Mouse (Mus musculus): ENCODE results near the gene Ttll13. TPM values are rescaled to one million over a fixed set of nuclear protein-coding genes. Genes with fewer than 3 reads are reported as not detected.

Ttll13 gene
- polyA plus RNA-seq, 1 experiment from 2014 or later: 0.52 TPM

DNA sequence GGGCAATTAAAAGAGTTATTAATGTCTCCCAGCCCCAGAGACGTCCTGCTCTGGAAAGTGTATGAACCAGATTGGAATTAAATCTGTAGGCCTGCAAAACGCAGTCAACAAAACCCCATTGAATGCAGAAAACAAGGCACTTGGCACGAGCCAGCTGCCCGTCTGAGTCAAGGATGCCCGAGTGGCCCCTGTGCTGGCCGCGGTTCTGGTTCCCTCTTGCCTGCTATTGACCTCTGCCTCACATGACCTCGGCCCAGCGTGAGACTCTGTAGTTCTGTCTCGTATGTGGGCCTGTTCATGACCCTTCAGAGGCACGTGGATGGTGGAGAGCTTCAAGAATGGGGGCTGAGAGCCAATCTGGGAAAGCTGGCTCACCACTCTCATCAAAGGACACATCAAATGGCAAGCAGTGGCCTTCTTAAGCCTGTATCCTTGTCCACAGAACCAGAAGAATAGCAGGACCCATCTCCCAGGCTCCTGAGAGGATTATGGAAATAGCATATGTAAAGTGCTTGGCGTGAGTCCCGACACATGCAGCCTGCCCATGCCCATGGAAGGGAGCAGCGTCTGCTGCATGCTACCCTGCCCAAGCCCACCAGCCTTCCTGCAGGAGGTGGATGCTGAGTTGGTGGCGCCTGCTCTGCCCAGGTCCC, 44.2 kb upstream of the Ttll13 start:
- 88% methylated on average over 15 of the region's 15 CpGs for WGBS
- peaks cover 9% of the 10 kb centered on the region; the same call in 1 of the 2 replicates for H3K36me3 ChIP-seq (ENCODE audit: control insufficient read depth, insufficient read depth, low read length)
- no peaks in the 10 kb centered on the region for H3K27me3 ChIP-seq (replicated peaks; ENCODE audit: control insufficient read depth, insufficient read depth, low read length)
- no peak overlapping the region for H3K27ac ChIP-seq (ENCODE audit: low read depth, low read length)
- DNase-seq (ENCODE audit: low spot score) (no peak), ATAC-seq (replicated peaks; ENCODE audit: low FRiP score) (no peak)
- no peak overlapping the region for H3K9ac ChIP-seq (ENCODE audit: low read depth, low read length)
- no peak overlapping the region for H3K4me3 ChIP-seq (ENCODE audit: low read depth, low read length)
- H3K4me1 ChIP-seq (replicated peaks; ENCODE audit: control insufficient read depth, insufficient read depth, low read length): peaks cover 80% of the 10 kb centered on the region
- H3K9me3 ChIP-seq (ENCODE audit: control insufficient read depth, low read length): no peaks in the 10 kb centered on the region
- peak overlapping the region; percentile 57; the same call in 1 of the 2 replicates for H3K4me2 ChIP-seq

- Histone ChIP-seq H3K27ac (ENCODE audit: low read depth, low read length) (peak overlapping the region; percentile 70), H3K9ac (ENCODE audit: low read depth, low read length) (peak overlapping the region; percentile 41), H3K27me3 (replicated peaks; ENCODE audit: control insufficient read depth, insufficient read depth, low read length) (no peaks in the 10 kb centered on the region), H3K4me2 (peak overlapping the region; percentile 57), H3K36me3 (ENCODE audit: control insufficient read depth, insufficient read depth, low read length) (peaks cover 9% of the 10 kb centered on the region; the same call in 1 of the 2 replicates), H3K4me1 (replicated peaks; ENCODE audit: control insufficient read depth, insufficient read depth, low read length) (peaks cover 82% of the 10 kb centered on the region), H3K4me3 (ENCODE audit: low read depth, low read length) (0 out of 2 replicates have a peak overlapping the region, but pooled peaks have one; percentile 19), H3K9me3 (ENCODE audit: control insufficient read depth, low read length) (no peaks in the 10 kb centered on the region)
- WGBS: 58% methylated on average over 5 of the region's 5 CpGs
- ATAC-seq (replicated peaks; ENCODE audit: low FRiP score): no peak
- DNase-seq (ENCODE audit: low spot score): no peak
Measured at GRCm38 (mm10) chr7:80202961-80203360, 43.2 kb upstream of the Ttll13 start.

- Histone ChIP-seq H3K4me3 (ENCODE audit: low read depth, low read length) (peak overlapping the region; percentile 17; the same call in 1 of the 2 replicates), H3K9ac (ENCODE audit: low read depth, low read length) (peak overlapping the region; percentile 41; the same call in 1 of the 2 replicates), H3K27ac (ENCODE audit: low read depth, low read length) (peak overlapping the region; percentile 70), H3K27me3 (replicated peaks; ENCODE audit: control insufficient read depth, insufficient read depth, low read length) (no peaks in the 10 kb centered on the region), H3K36me3 (ENCODE audit: control insufficient read depth, insufficient read depth, low read length) (peaks cover 9% of the 10 kb centered on the region; the same call in 1 of the 2 replicates), H3K4me2 (peak overlapping the region; percentile 57), H3K4me1 (replicated peaks; ENCODE audit: control insufficient read depth, insufficient read depth, low read length) (peaks cover 88% of the 10 kb centered on the region), H3K9me3 (ENCODE audit: control insufficient read depth, low read length) (no peaks in the 10 kb centered on the region)
- 39% methylated on average over 12 of the region's 12 CpGs for WGBS
- ATAC-seq (replicated peaks; ENCODE audit: low FRiP score) (0 out of 2 replicates have a peak, but pooled peaks have one; percentile 10), DNase-seq (ENCODE audit: low spot score) (no peak)
Measured at GRCm38 (mm10) chr7:80203638-80204096, 42.5 kb upstream of the Ttll13 start.

DNA sequence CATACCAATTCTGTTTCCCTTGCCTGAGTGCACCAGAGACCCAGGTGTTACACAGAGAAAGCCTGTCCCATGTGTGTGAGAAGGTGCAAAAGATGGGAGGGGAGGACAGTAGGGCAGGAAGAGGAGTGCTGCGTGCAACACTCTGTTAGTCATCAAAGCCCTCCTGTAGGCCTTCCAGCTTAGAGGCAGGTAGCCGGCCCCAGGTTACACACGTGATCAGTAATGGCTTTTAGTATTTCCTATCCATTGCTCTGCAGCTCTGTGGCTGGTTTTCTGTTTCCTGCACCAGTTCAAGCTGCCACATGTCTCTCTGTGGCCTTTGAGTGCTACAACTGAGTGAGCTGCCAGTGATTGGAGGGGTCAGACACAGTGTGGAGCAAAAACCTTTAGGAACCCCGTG, 41.8 kb upstream of the Ttll13 start:
- peaks cover 89% of the 10 kb centered on the region for H3K4me1 ChIP-seq (replicated peaks; ENCODE audit: control insufficient read depth, insufficient read depth, low read length)
- no peak overlapping the region for H3K4me2 ChIP-seq
- H3K4me3 ChIP-seq (ENCODE audit: low read depth, low read length): no peak overlapping the region
- WGBS: 76% methylated on average over 4 of the region's 4 CpGs
- DNase-seq (ENCODE audit: low spot score) (no peak), ATAC-seq (replicated peaks; ENCODE audit: low FRiP score) (no peak)
- H3K36me3 ChIP-seq (ENCODE audit: control insufficient read depth, insufficient read depth, low read length): peaks cover 9% of the 10 kb centered on the region; the same call in 1 of the 2 replicates
- no peaks in the 10 kb centered on the region for H3K27me3 ChIP-seq (replicated peaks; ENCODE audit: control insufficient read depth, insufficient read depth, low read length)
- no peaks in the 10 kb centered on the region for H3K9me3 ChIP-seq (ENCODE audit: control insufficient read depth, low read length)
- 0 out of 2 replicates have a peak overlapping the region, but pooled peaks have one; percentile 21 for H3K27ac ChIP-seq (ENCODE audit: low read depth, low read length)
- 0 out of 2 replicates have a peak overlapping the region, but pooled peaks have one; percentile 16 for H3K9ac ChIP-seq (ENCODE audit: low read depth, low read length)

- peaks cover 90% of the 10 kb centered on the region for H3K4me1 ChIP-seq (replicated peaks; ENCODE audit: control insufficient read depth, insufficient read depth, low read length)
- 65% methylated on average over 7 of the region's 7 CpGs for WGBS
- no peak for ATAC-seq (replicated peaks; ENCODE audit: low FRiP score)
- peak overlapping the region; percentile 97; the same call in 1 of the 2 replicates for H3K27ac ChIP-seq (ENCODE audit: low read depth, low read length)
- H3K9me3 ChIP-seq (ENCODE audit: control insufficient read depth, low read length): no peaks in the 10 kb centered on the region
- no peak overlapping the region for H3K4me2 ChIP-seq
- peaks cover 9% of the 10 kb centered on the region; the same call in 1 of the 2 replicates for H3K36me3 ChIP-seq (ENCODE audit: control insufficient read depth, insufficient read depth, low read length)
- H3K9ac ChIP-seq (ENCODE audit: low read depth, low read length): peak overlapping the region; percentile 32; the same call in 1 of the 2 replicates
- DNase-seq (ENCODE audit: low spot score): no peak
- H3K4me3 ChIP-seq (ENCODE audit: low read depth, low read length): no peak overlapping the region
- no peaks in the 10 kb centered on the region for H3K27me3 ChIP-seq (replicated peaks; ENCODE audit: control insufficient read depth, insufficient read depth, low read length)
Measured at GRCm38 (mm10) chr7:80204961-80205360, 41.2 kb upstream of the Ttll13 start.

DNA sequence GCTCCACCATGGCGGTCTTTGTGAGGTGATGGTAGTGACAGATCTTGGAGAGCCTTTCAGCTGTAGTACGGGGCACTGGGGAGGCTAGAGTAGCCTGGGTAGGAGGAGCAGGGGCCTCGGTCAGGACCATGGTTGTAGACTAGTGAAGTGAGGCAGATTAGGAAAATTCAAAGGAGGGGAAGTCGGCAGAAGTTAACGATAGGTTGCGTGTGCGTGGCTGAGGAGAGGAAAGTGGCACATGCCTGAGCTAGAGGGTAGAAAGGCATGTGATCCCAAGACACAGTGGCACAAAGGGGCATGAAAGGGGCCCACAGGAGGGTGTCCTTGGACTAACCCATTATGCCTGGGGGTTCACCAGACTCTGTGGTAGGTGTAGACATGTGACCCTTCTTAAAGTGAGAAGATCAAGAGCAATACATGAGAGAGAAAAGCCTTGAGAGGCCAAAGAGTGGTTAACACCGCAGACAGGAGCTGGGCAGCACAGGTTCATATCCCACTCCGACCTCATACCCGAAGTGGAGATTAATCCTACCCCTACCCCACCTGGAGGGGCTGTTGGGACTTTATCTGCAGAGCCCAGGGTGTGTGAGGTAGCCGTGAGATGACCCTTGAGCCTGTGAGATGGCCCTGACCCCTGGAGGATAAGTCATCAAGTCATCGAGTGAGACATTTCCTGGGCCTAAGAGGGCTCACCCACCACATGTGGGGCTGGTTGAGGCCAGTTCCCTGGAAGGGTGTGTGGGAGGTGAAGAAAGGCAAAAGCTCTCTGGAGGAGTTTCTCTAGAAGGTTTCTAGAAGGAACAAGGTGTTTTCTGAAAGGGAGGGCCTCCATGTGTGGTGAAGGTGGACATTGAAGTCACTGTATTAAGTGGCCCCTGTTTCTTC, 40.2 kb upstream of the Ttll13 start:
- Histone ChIP-seq H3K9ac (ENCODE audit: low read depth, low read length) (peak overlapping the region; percentile 63), H3K27me3 (replicated peaks; ENCODE audit: control insufficient read depth, insufficient read depth, low read length) (no peaks in the 10 kb centered on the region), H3K27ac (ENCODE audit: low read depth, low read length) (peak overlapping the region; percentile 97), H3K4me1 (replicated peaks; ENCODE audit: control insufficient read depth, insufficient read depth, low read length) (peaks cover 89% of the 10 kb centered on the region), H3K36me3 (ENCODE audit: control insufficient read depth, insufficient read depth, low read length) (peaks cover 5% of the 10 kb centered on the region; the same call in 1 of the 2 replicates), H3K4me2 (peak overlapping the region; percentile 66), H3K9me3 (ENCODE audit: control insufficient read depth, low read length) (no peaks in the 10 kb centered on the region), H3K4me3 (ENCODE audit: low read depth, low read length) (peak overlapping the region; percentile 4; the same call in 1 of the 2 replicates)
- WGBS: 67% methylated on average over 12 of the region's 12 CpGs
- ATAC-seq (replicated peaks; ENCODE audit: low FRiP score) (no peak), DNase-seq (ENCODE audit: low spot score) (no peak)

GRCm38 (mm10) chr7:80207314-80207731, 38.9 kb upstream of the Ttll13 start:
- DNase-seq (ENCODE audit: low spot score) (no peak), ATAC-seq (replicated peaks; ENCODE audit: low FRiP score) (no peak)
- Histone ChIP-seq H3K36me3 (ENCODE audit: control insufficient read depth, insufficient read depth, low read length) (peaks cover 3% of the 10 kb centered on the region; the same call in 1 of the 2 replicates), H3K9me3 (ENCODE audit: control insufficient read depth, low read length) (no peaks in the 10 kb centered on the region), H3K4me1 (replicated peaks; ENCODE audit: control insufficient read depth, insufficient read depth, low read length) (peaks cover 86% of the 10 kb centered on the region), H3K9ac (ENCODE audit: low read depth, low read length) (peak overlapping the region; percentile 63), H3K27ac (ENCODE audit: low read depth, low read length) (peak overlapping the region; percentile 97), H3K4me3 (ENCODE audit: low read depth, low read length) (peak overlapping the region; percentile 14), H3K27me3 (replicated peaks; ENCODE audit: control insufficient read depth, insufficient read depth, low read length) (no peaks in the 10 kb centered on the region), H3K4me2 (peak overlapping the region; percentile 66)
- WGBS: 35% methylated on average over 3 of the region's 3 CpGs

- Histone ChIP-seq H3K27ac (ENCODE audit: low read depth, low read length) (peak overlapping the region; percentile 97), H3K4me1 (replicated peaks; ENCODE audit: control insufficient read depth, insufficient read depth, low read length) (peaks cover 78% of the 10 kb centered on the region), H3K4me3 (ENCODE audit: low read depth, low read length) (peak overlapping the region; percentile 14), H3K9me3 (ENCODE audit: control insufficient read depth, low read length) (no peaks in the 10 kb centered on the region), H3K9ac (ENCODE audit: low read depth, low read length) (peak overlapping the region; percentile 63), H3K4me2 (peak overlapping the region; percentile 66), H3K27me3 (replicated peaks; ENCODE audit: control insufficient read depth, insufficient read depth, low read length) (no peaks in the 10 kb centered on the region), H3K36me3 (ENCODE audit: control insufficient read depth, insufficient read depth, low read length) (peaks cover 1% of the 10 kb centered on the region)
- DNase-seq (ENCODE audit: low spot score) (no peak), ATAC-seq (replicated peaks; ENCODE audit: low FRiP score) (peak; percentile 29)
- WGBS: 57% methylated on average over 18 of the region's 18 CpGs
Measured at GRCm38 (mm10) chr7:80208026-80208642, 38.0 kb upstream of the Ttll13 start.

Measured in liver, embryonic 11.5 days (tissue).